Mouse (Mus musculus): ENCODE results near the gene Tnnt1.

Tnnt1 gene

DNA sequence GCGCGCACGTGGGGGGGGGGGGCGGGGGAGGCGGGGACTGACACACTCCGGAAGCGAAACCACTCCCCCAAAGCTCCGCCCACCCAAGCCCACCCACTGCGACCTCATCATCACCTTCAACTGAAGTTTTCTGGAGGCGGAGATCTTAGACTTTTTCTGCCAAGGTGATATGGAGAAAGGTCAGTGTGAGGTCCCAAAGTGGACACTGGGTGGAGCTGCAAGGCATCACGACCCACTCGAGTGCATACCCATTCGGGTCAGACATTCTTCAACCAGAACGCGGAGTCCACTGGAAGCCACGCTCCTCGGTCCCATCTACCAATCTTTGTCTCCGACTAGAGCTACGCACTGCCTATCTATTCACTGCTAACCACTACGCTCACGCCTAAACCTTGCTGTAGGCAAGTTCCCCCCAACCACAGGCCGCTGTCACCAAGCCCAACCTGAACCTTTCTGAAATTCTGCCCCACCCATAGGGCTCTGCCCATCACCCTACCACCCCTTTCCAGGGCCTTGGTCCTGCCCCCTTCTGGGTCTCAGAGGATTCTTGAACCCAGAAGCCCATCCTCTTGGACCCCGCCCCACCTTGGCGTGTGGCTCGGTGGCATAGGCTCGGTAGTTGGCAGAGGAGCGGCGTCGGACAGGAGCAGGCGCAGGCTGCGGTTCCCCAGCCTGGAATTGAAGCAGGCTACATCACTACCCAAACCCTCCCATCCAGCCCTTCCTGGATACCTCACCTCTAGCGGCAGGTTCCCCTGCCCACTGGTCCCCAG is 5.2 kb upstream of the Tnnt1 start:
- peak; percentile 41 for DNase-seq (ENCODE audit: extremely low spot score)

DNA sequence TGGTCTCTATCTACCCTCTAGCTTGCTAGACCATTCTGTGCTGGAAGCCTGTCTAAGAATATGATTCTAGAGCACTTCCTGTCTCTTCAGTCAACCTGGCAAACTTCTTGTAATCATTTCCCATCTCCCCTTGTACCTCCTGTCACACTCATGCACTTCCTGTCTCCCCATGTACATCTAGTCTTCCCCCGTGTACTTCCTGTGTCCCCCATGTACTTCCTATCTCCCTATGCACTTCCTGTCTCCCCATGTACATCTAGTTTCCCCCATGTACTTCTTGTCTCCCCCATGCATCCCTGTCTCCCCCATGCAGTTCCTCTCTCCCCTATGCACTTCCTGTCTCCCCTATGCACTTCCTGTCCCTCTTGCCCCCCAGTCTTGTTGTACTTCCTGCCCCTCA is 2.3 kb upstream of the Tnnt1 start:
- DNase-seq (ENCODE audit: extremely low spot score), result no peak

DNA sequence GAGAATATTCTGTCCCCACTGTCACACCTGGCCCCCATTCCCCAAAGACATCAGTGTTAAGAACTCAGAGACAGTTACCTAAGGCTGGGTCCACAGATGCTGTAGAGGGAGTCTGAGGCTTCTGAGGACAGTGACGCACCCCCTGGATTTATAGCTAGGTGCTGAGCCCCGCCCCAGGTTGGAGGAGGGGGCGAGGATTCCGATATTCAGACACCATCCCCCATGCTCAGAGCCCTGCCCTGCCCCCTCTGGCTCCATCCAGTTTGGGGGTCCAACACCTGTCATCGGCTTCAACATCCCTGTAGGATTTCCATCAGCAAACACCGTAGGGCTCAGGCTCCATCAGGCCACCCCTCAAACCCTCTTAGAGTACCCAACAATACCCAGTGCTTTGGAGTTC is 329 bp downstream of the Tnnt1 start:
- DNase-seq (ENCODE audit: extremely low spot score), result no peak

DNA sequence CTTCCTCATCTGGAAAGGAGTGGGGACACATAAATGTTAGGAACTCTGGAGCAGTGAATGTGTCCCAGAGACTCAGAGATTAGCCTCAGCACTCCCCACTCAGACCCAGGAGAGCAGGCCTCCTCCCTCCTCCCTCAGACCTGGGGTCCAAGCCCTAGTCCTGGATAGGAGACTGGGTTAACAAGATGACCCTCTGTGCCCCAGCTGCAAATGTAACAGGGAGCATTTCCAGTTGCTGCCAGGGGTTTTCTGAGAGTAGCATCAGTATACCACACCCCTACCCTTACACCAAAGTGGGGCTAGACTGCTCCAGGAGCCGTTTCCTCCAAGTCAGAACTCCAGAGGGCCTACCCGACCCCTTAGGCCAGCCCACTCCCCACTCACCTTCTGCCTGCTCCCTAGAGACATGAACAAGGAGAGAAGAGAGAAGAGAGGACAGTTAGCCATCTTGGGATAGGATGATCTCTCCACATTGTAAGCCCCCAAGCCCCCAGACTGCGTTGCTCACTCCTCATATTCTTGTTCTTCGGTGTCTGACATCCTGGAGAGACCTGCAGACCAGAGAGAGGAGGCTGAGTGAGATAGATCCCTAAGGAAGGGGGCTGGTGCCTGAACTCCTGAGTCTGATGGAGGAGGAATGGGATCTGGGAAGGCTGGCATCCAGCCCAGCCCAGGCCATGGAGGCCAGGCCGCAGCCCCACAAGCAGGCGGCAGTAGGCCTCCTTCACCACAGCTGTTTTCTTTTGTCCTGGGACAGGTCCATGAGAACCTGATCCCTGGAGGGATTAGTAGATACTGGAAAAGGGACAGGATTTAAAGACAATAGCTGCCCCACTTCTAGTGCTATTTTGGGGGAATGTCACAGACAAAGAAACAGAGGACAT is 2.1 kb downstream of the Tnnt1 start:
- no peak for DNase-seq (ENCODE audit: extremely low spot score)

DNA sequence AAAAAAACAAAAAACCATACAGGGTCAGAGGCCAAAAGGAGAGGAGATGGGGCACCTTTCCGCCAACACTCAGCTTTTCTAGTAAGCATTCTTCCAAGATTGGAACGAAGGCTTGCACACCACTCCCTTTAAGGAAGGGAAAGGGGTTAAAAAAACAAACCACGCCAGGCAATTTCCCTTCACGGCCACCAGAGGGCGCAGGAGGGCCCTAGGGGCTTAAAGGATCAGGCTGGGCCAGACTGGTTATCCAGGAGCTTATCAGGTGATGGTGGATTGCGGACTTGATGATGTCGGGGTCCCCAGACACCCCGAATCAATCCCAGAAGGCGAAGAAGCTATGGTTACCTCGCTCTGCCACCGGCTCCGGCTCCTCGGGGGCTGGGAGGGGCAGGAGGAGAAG is 2.9 kb downstream of the Tnnt1 start:
- peak; percentile 53 for DNase-seq (ENCODE audit: extremely low spot score)

DNA sequence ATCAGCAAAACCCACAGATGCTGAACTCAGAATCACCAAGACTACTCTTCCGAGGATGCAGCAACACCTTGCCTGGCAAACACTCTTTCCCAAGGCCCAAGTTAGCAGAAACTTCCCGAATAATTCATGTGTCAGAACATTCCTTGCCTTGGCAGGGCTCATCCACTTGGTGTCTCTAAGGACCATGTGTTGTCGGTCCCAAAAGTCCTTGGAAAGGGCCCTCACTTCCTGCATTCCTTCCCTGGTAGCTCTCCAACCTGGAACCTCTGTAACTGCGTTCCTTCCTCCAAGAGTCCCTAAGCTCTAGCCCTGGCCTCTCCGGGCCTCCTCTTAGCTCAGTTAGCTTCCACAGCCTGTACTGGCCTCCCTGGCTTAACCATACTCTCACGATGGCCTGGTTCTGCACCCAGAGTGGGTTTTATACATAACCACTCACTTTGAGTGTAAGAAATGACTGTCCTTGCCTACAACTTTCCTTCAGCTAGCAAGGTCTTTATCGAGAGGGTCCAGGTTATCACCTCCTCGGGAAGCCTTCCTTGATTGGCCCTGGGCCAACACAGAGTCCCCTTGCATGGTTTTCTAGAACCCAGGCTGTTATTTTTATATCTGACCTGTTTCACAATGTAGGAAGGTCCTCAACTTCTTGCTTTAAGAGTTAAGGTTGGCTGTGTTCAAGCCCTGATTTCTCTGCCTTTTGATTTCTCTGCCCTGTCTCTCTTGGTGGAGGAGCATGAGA is 4.5 kb downstream of the Tnnt1 start:
- DNase-seq (ENCODE audit: extremely low spot score), result no peak

DNA sequence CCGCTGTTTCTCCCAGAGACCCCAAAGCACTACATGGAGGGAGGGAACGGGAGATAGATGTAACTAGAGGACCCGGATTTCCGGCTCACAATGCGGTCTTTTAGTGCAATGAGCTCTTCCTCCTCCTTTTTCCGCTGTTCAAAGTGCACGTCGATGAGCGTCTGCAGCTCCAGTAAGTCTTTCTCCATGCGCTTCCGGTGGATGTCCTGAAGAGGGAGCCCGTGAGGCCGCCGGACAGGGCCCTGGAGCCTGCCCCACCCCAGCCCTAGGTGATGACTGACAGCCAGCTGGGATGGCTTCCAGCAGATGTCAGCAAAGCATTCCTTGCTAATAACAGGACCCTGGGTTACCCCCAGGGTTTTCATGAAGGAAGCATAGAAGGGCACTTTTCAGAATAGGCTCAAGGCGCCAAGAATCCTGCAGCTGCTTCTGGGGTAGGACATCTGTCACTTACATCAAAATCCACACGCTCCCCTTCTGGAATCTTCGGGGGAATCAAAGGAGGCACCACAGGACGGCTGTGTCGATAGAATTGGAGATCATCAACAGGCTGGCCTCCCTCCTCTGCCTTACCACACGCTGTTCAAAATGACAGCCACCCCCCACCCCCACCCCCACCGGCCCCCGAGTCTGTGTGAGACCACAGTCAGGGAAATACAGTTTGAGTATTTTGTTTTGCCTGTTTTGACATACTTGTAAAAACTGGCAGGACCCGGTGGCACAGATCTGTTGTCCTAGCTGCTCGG is 6.1 kb downstream of the Tnnt1 start:
- DNase-seq (ENCODE audit: extremely low spot score), result peak; percentile 80

DNA sequence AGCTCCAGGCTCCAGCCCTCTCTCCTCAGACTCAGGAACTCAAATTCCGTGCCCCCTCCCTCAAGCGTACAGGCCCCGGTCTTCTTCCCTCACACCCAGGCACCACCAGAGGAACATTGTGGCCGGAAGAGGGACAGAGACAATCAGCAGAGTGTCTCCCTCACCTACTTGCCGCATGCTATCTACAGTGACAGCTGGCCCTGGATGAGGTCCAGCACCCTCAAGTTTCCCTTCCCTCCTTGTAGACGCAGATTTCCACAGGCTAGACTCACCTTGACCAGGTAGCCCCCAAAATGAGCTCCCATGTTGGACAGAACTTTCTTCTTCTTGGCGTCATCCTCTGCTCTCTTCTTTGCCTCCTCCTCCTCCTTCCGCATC is 7.5 kb downstream of the Tnnt1 start:
- DNase-seq (ENCODE audit: extremely low spot score), result no peak

DNA sequence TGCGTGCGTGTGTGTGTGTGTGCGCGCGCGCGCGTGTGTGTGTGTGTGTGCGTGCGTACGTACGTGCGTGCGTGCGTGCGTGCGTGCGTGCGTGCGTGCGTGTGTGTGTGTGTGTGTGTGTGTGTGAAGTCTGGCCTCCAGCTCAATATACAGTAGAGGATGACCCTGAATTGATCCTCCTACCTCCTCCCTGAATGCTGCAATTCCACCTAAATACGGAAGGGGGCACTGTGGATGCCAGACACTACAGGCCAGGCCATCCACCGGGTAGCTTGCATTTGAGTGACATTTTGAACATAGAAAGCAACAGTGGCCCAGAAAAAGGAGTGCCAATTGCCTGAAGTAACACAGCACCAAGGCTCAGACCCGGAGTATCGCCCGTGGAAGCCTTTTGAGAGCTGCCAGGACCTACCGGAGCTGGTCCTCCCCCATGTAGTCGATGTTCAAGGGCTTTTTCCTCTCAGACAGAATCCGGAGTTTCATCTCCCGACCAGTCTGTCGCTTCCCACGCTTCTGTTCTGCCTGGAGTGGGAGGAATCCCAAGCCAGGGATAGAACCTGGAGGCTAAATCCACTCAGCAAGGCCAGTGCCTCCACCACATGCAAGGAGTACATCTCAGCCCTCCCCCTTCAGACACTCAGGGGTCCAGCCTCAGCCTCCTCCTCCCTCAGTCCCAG is 8.0 kb downstream of the Tnnt1 start:
- no peak for DNase-seq (ENCODE audit: extremely low spot score)

DNA sequence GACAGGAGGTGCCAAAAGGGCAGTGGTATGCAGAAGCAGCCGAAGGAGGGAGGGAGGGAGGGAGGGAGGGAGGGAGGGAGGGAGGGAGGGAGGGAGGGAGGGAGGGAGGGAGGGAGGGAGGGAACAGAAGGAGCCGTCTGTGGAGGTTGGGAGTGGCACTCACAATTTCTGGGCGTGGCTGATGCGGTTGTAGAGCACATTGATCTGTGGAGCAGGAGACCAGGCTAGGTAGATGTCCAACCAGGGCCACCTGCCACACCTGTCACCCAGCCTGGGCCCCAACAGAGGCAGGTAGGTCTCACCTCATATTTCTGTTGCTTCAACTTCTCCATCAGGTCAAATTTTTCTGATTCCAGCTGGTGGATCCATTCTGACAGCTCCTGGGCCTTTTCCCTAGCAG is 9.0 kb downstream of the Tnnt1 start:
- DNase-seq (ENCODE audit: extremely low spot score), result no peak

DNA sequence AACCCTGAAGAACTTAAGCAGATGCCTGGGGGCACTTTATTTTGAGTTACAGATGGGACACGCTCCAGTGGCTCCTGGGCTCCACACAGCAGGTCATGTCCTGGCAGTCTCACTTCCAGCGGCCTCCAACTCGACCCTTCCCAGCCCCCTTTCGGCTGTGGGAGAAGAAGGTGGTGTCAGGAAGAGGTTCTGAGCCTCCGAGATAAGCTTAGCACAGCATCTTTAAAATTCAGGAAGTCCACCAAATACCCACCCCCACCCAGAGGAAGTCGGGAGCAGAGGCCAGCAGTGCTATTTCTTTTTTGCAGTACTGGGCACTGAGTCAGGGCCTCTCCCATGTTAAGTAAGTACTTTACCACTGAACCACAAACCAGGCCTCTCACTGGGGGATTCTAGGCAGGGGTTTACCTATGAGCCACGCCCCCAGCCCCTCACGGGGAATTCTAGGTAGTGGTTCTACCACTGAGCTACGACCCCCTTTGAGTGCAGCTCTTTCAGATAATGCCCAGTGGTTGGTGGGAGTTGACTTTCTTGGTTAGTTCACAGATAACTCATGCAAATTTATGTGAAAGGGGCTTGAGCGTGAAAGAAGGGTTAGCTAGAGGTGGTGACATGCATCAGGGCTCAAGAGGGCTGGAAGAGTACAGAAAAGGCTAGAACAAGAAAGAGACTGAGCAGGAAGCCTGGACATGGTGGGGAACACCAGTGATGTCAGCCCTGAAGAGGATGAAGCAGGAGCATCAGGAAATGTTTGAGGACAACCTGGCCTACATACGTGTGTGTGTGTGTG is 11.3 kb downstream of the Tnnt1 start:
- DNase-seq (ENCODE audit: extremely low spot score), result no peak

DNA sequence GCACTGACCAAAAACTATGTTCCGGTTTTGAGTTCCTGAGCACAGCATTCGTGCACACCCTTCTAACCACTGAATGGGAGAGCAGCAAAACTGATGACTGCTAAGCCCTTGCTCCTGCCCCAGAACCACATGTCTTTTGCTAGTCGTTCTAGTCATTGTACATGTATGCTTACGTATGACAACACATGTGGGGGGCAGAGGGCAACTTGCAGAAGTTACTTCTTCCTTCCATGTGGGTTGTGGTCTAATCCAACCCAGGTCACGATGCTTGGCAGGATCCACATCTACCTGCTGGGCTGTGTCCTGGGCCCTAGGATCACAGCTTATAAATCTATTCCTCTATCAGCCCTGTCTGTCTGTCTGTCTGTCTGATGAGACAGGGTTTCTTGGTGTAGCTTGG is 12.3 kb downstream of the Tnnt1 start:
- no peak for DNase-seq (ENCODE audit: extremely low spot score)

DNA sequence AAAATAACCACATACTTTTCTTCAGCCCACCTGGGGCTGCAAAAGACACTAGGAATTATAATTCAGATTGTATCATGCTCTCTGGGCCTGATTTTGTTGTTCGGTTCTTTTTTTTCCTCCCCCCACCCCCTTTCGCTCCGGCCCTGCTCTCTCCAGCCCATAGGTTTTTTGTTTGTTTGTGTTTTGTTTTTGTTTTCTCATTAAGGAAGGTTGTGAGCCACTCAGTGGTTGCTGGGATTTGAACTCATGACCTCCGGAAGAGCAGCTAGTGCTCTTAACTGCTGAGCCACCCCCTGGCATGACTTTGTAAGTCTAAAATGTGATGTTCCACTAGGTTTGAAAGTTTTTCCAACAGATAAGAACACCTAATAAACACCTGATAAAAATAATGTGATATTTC is 13.1 kb downstream of the Tnnt1 start:
- no peak for DNase-seq (ENCODE audit: extremely low spot score)

DNA sequence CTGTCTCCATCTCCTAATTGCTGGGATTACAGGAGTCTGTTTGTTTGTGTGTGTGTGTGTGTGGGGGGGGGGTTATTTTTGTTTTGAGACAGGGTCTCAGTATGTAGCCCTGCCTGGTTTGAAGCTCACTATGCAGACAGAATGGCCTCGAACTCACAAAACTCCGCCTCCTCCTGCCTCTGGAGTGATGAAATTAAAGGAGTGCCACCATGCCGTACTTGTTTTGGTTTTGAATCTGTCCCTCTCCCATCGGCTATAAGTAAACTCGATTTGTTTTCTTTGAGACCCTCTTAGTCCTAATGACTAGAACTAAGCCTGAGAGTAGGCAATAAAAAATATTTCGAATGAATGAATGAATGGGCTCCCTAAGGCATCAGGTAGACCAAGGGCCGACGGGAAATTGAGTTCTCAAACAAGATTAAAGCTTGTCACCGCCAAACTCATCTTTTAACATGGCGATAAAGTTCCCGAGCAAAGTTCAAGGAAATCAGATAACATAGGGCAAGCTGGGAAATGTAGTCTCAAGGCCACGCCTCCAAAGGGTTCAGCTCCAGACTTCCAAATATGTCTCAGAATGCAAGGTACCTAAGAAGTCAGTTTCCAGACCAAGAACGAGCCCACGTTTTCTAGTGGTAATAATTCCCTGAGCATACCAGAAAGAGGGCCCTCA is 13.6 kb downstream of the Tnnt1 start:
- DNase-seq (ENCODE audit: extremely low spot score), result peak; percentile 53

DNA sequence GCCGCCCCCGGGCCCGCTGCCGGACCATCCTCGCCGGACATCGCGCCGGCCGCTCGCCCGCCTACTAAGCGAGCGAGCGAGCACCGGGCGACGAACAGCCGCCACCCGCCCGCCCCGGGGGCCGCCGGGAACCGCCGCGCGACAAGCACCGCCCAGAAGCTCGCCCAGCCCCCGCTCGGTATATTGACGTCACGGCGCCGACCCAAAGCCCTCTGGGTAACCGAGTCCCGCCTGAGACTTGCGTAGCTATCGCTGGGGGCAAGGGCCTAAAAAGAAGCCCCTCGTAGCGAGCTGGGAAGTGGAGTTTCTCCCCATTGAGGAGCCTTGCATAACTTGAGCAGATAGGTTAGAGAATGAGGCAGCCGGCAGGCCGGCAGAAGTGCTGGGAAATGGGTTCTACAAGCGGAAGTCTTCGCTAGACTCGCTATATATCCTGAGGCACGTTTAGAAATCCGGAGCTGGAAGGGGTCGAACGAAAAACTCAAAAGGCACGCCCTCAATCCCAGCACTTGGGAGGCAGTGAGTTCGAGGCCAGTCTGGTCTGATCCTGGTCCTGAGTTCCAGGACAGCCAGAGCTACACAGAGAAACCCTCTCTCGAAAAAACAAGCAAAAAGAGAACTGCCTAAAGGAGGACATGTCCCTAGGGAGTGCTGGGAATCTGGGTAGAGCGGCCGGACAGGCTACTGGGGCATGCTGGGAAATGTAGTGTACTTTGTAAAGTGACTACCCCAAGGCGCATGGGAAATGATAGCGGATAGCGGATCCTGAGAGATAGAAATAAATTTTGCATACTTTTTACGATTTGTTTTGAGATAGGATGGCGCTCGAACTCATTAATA is 14.4 kb downstream of the Tnnt1 start, which contains the start of gene Ppp1r12c:
Gene Ppp1r12c, minus strand, starts transcription at position 123 of the 840 bp plus-strand sequence.
- peak; percentile 93 for DNase-seq (ENCODE audit: extremely low spot score)

DNA sequence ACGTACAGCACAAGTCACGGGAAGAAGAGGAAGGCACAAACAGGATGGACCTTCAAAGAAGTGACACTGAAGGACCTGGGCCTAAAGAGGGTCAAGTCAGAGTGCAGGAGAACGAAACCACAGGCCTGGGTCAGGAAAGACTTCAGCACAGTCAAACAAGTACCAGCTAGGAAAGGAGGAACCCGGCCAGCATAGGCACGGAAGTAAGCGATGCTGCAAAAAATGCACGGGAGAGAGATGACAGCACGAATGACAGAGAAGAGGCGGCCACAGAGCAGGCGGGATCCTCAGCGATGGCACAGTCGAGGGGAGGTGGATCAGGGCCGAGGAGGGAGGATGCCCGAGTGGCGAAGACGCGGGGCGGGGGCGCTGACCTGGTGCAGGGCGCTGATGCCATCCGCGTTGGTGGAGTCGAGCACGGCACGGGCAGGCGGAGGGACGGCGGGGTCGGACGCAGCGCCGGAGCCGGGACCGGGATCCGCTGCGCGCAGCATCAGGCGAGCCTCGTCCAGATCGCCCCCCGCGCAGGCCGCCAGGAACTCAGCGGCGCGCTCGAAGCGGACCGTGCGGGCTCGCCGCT is 15.2 kb downstream of the Tnnt1 start:
- DNase-seq (ENCODE audit: extremely low spot score), result no peak

DNA sequence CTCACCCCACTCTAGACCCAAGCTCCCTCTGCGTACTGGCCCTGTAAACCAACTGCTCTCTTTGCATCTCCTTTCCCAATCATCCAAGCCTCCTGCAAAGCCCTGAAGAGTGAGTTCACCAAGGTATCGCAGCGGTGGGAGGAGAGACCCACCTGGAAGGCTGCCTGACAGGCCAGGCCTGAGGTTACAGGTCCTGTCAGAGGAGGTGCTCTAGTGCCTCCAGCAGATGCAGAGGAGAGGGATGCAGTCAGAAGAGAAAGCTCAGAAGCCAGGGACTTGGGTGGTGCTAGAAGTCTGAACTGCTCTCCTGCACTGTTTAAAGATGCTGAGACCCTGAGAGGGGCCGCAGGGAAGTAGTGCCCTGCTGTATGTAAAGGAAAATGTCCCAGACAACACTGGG is 17.1 kb downstream of the Tnnt1 start:
- no peak for DNase-seq (ENCODE audit: extremely low spot score)

DNA sequence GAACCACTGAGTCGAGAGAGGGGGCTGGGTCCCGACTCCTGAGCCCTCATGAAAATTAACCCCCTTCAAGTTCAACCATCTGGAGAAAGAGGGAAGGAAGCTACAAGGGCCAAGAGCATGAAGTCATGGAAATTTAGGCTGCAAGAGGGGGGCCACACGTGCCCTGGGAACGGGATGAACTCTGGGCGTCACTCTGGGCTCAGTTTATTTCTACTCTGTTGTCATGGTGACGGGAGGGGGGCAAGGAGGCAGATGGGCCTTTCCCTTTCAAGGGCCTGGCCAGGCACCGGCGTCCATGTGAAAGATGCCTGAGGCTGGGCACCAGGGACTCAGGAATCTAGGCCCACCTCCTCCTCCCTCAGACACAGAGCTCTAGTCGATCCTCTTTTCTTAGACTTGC is 17.9 kb downstream of the Tnnt1 start:
- DNase-seq (ENCODE audit: extremely low spot score), result no peak
